Mouse (Mus musculus): ENCODE data around the gene Ddx31.

Gene Ddx31

GRCm38 (mm10) chr2:28840222-28840951 is at the start of gene Ddx31, which contains the start of gene Gtf3c4:
Gene Ddx31, plus strand, starts transcription at chr2:28840406.
Gene Gtf3c4, minus strand, starts transcription at chr2:28840360.
- DNase-seq: peak; percentile 96 to 97

- DNase-seq: peak; percentile 57 to 65
Observed at GRCm38 (mm10) chr2:28792931-28793610, 47.1 kb upstream of the Ddx31 start.

- DNase-seq: no peak
Observed at GRCm38 (mm10) chr2:28794623-28795022, 45.6 kb upstream of the Ddx31 start.

- no peak for DNase-seq
Observed at GRCm38 (mm10) chr2:28796298-28796697, 43.9 kb upstream of the Ddx31 start.

- peak in 1 of 2 experiments; percentile 22 for DNase-seq
Observed at GRCm38 (mm10) chr2:28797490-28798106, 42.6 kb upstream of the Ddx31 start.

- no peak for DNase-seq
Observed at GRCm38 (mm10) chr2:28798390-28798789, 41.8 kb upstream of the Ddx31 start.

- DNase-seq: no peak
Observed at GRCm38 (mm10) chr2:28799575-28799974, 40.6 kb upstream of the Ddx31 start.

GRCm38 (mm10) chr2:28803406-28803805 is 36.8 kb upstream of the Ddx31 start:
- DNase-seq: peak; percentile 82 to 86

GRCm38 (mm10) chr2:28808841-28809240 is 31.4 kb upstream of the Ddx31 start:
- no peak for DNase-seq

GRCm38 (mm10) chr2:28810260-28811013 is 29.8 kb upstream of the Ddx31 start:
- DNase-seq: no peak

- DNase-seq: no peak
Observed at GRCm38 (mm10) chr2:28818866-28819265, 21.3 kb upstream of the Ddx31 start.

GRCm38 (mm10) chr2:28829265-28829664 is 10.9 kb upstream of the Ddx31 start:
- DNase-seq: peak in 1 of 2 experiments; percentile 26

- DNase-seq: peak; percentile 78 to 82
Observed at GRCm38 (mm10) chr2:28836181-28836940, 3.8 kb upstream of the Ddx31 start.

- DNase-seq: peak in 1 of 2 experiments; percentile 48
Observed at GRCm38 (mm10) chr2:28839501-28840221, 545 bp upstream of the Ddx31 start.

GRCm38 (mm10) chr2:28842042-28842441 is 1.8 kb downstream of the Ddx31 start:
- no peak for DNase-seq

GRCm38 (mm10) chr2:28848879-28849278 is 8.7 kb downstream of the Ddx31 start:
- no peak for DNase-seq

- no peak for DNase-seq
Observed at GRCm38 (mm10) chr2:28852594-28852993, 12.4 kb downstream of the Ddx31 start.

- peak; percentile 63 to 70 for DNase-seq
Observed at GRCm38 (mm10) chr2:28855773-28856172, 15.6 kb downstream of the Ddx31 start.

- DNase-seq: no peak
Observed at GRCm38 (mm10) chr2:28859303-28859702, 19.1 kb downstream of the Ddx31 start.

GRCm38 (mm10) chr2:28860678-28861423 is 20.6 kb downstream of the Ddx31 start:
- DNase-seq: peak; percentile 79 to 83

GRCm38 (mm10) chr2:28863857-28864256 is 23.7 kb downstream of the Ddx31 start:
- DNase-seq: peak in 1 of 2 experiments; percentile 19

Measured in cerebellum, postnatal 10 days (tissue).